Mouse (Mus musculus) neutrophil, adult 5-6 weeks (primary cell): ENCODE results near the gene Ppm1m. TPM values are rescaled to one million over a fixed set of nuclear protein-coding genes. Genes with fewer than 3 reads are reported as not detected.
A peak's percentile ranks its signal among the peaks of the same experiment; 100 is the strongest.

ENCODE experiments used
- ATAC-seq: fragments of 151-379, 151-347 bp; 2 replicates; pipeline ENCODE4 v1.8.0; 2017; ENCODE audit warnings: mild to moderate bottlenecking, moderate TSS enrichment; ENCODE audit not compliant: insufficient number of reproducible peaks, poor library complexity, low FRiP score, severe bottlenecking; ENCODE audit errors: extremely low read depth
- total RNA-seq: library from RNA; stranded (forward); fragments of 200-1000 nt; gene quantifications from 2 replicates; pipeline ENCODE4 v1.2.3, GENCODE M21; 2017

Ppm1m gene
- 48.0 and 59.0 TPM in 2 replicates for total RNA-seq

- no peak for ATAC-seq
These were observed at the start of gene Ppm1m for GRCm38 (mm10) chr9:106199535-106200272. Gene Ppm1m (minus strand): TSS chr9:106199746.

- ATAC-seq = 0 out of 2 replicates have a peak, but pooled peaks have one; percentile 31
These were observed 43.4 kb upstream of the Ppm1m start for GRCm38 (mm10) chr9:106242813-106243488.

GRCm38 (mm10) chr9:106241541-106242164 is 42.1 kb upstream of the Ppm1m start:
- no peak for ATAC-seq

- ATAC-seq = no peak
These were observed 38.3 kb upstream of the Ppm1m start for GRCm38 (mm10) chr9:106237878-106238277.

- no peak for ATAC-seq
These were observed 37.9 kb upstream of the Ppm1m start for GRCm38 (mm10) chr9:106237401-106237800.

- ATAC-seq = no peak
These were observed 37.3 kb upstream of the Ppm1m start for GRCm38 (mm10) chr9:106236818-106237211.

- ATAC-seq = no peak
These were observed 36.7 kb upstream of the Ppm1m start for GRCm38 (mm10) chr9:106236156-106236817.

- ATAC-seq = no peak
These were observed 35.8 kb upstream of the Ppm1m start for GRCm38 (mm10) chr9:106235194-106235830.

GRCm38 (mm10) chr9:106233953-106234352 is 34.4 kb upstream of the Ppm1m start:
- ATAC-seq = no peak

GRCm38 (mm10) chr9:106232956-106233355 is 33.4 kb upstream of the Ppm1m start:
- no peak for ATAC-seq

- no peak for ATAC-seq
These were observed 32.3 kb upstream of the Ppm1m start for GRCm38 (mm10) chr9:106231816-106232215.

- no peak for ATAC-seq
These were observed 31.7 kb upstream of the Ppm1m start for GRCm38 (mm10) chr9:106231220-106231619.

- no peak for ATAC-seq
These were observed 31.2 kb upstream of the Ppm1m start for GRCm38 (mm10) chr9:106230734-106231106.

- ATAC-seq = peak; percentile 69
These were observed 30.6 kb upstream of the Ppm1m start for GRCm38 (mm10) chr9:106230051-106230733.

- ATAC-seq = no peak
These were observed 28.4 kb upstream of the Ppm1m start for GRCm38 (mm10) chr9:106227790-106228429.

GRCm38 (mm10) chr9:106226151-106226682 is 26.7 kb upstream of the Ppm1m start:
- ATAC-seq = no peak

GRCm38 (mm10) chr9:106225469-106226150 is 26.1 kb upstream of the Ppm1m start:
- no peak for ATAC-seq
